Mouse (Mus musculus): Measurements from ENCODE around the gene Kdsr. TPM values are rescaled to one million over a fixed set of nuclear protein-coding genes. Genes with fewer than 3 reads are reported as not detected.
"Not testable (repeated sequence)": the region's sequence is repeated elsewhere in the genome, so short reads cannot be mapped to it uniquely, and the experiment has no call there.

The Kdsr gene
- polyA plus RNA-seq, 1 experiment = 0.02 TPM

GRCm38 (mm10) chr1:106748555-106749315 lies 10.8 kb downstream of the Kdsr start:
- H3K4me3 ChIP-seq (replicated peaks) = no peak overlapping the region
- no peaks in the 10 kb centered on the region for H3K9me3 ChIP-seq (ENCODE audit: control insufficient read depth, low read length)
- H3K36me3 ChIP-seq (ENCODE audit: control insufficient read depth) = peaks cover 13% of the 10 kb centered on the region
- TF ChIP-seq GATA1 (IDR thresholded peaks at IDR 0.05; ENCODE audit: low read length) (no peak), TAL1 (IDR thresholded peaks at IDR 0.05; ENCODE audit: low read length) (no peak)
- H3K4me1 ChIP-seq (ENCODE audit: control insufficient read depth) = no peaks in the 10 kb centered on the region
- no peaks in the 10 kb centered on the region for H3K27me3 ChIP-seq (ENCODE audit: control insufficient read depth)

DNA sequence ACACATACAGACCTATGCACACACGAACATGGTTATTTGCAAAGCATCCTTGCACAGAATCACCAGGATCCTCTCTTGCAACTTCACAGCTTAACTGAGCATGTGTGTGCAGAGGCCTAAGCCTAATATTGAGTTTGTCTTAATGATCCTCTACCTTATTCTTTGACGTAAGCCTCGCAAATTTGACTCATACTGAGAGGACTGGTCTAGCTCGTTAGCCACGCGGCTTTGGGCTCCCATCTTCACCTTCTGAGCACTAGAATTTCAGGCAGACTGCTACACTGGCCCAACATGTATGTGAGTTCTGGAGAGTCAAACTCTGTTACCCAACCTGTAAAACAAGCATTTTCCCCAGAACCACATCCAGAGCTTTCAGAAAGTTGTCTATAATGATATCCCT lies 16.5 kb downstream of the Kdsr start:
- H3K27me3 ChIP-seq (ENCODE audit: control insufficient read depth) = no peaks in the 10 kb centered on the region
- no peak overlapping the region for H3K4me3 ChIP-seq (replicated peaks)
- H3K9me3 ChIP-seq (ENCODE audit: control insufficient read depth, low read length) = no peaks in the 10 kb centered on the region
- TF ChIP-seq GATA1 (IDR thresholded peaks at IDR 0.05; ENCODE audit: low read length) (no peak), TAL1 (IDR thresholded peaks at IDR 0.05; ENCODE audit: low read length) (no peak)
- no peaks in the 10 kb centered on the region for H3K4me1 ChIP-seq (ENCODE audit: control insufficient read depth)
- H3K36me3 ChIP-seq (ENCODE audit: control insufficient read depth) = peaks cover 15% of the 10 kb centered on the region

GRCm38 (mm10) chr1:106740735-106741134 lies 18.8 kb downstream of the Kdsr start:
- no peaks in the 10 kb centered on the region for H3K9me3 ChIP-seq (ENCODE audit: control insufficient read depth, low read length)
- TF ChIP-seq TAL1 (IDR thresholded peaks at IDR 0.05; ENCODE audit: low read length) = no peak
- peaks cover 6% of the 10 kb centered on the region for H3K36me3 ChIP-seq (ENCODE audit: control insufficient read depth)
- H3K27me3 ChIP-seq (ENCODE audit: control insufficient read depth) = no peaks in the 10 kb centered on the region
- H3K4me1 ChIP-seq (ENCODE audit: control insufficient read depth) = no peaks in the 10 kb centered on the region
- no peak overlapping the region for H3K4me3 ChIP-seq (replicated peaks)

GRCm38 (mm10) chr1:106739810-106740209 lies 19.7 kb downstream of the Kdsr start:
- H3K4me1 ChIP-seq (ENCODE audit: control insufficient read depth) = no peaks in the 10 kb centered on the region
- H3K36me3 ChIP-seq (ENCODE audit: control insufficient read depth) = peaks cover 6% of the 10 kb centered on the region
- H3K9me3 ChIP-seq (ENCODE audit: control insufficient read depth, low read length) = no peaks in the 10 kb centered on the region
- TF ChIP-seq GATA1 (IDR thresholded peaks at IDR 0.05; ENCODE audit: low read length) (no peak), TAL1 (IDR thresholded peaks at IDR 0.05; ENCODE audit: low read length) (no peak)
- no peak overlapping the region for H3K4me3 ChIP-seq (replicated peaks)
- H3K27me3 ChIP-seq (ENCODE audit: control insufficient read depth) = no peaks in the 10 kb centered on the region

DNA sequence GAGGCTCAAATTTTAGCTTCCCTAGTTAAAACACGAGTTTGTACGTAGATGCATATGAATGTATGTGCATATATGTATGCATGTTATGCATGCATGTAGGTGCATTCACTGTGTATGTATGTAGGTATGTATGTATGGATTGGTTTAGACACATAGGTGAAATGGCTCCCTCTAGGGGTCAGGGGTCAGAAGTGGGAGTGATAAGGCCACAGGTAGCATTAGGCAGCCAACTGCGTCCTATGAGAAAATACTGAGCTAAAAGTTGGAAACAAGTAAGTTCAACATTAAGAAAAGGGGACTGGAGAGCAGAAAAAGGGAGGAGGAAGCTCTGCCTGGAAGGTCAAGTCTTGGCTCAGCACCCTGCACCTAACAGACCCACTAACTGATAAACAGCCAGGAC lies 21.4 kb downstream of the Kdsr start:
- Histone ChIP-seq H3K4me1 (ENCODE audit: control insufficient read depth) (no peaks in the 10 kb centered on the region), H3K4me3 (replicated peaks) (no peak overlapping the region), H3K36me3 (ENCODE audit: control insufficient read depth) (peaks cover 12% of the 10 kb centered on the region), H3K27me3 (ENCODE audit: control insufficient read depth) (no peaks in the 10 kb centered on the region), H3K9me3 (ENCODE audit: control insufficient read depth, low read length) (no peaks in the 10 kb centered on the region)
- TF ChIP-seq GATA1 (IDR thresholded peaks at IDR 0.05; ENCODE audit: low read length) (no peak), TAL1 (IDR thresholded peaks at IDR 0.05; ENCODE audit: low read length) (no peak)

DNA sequence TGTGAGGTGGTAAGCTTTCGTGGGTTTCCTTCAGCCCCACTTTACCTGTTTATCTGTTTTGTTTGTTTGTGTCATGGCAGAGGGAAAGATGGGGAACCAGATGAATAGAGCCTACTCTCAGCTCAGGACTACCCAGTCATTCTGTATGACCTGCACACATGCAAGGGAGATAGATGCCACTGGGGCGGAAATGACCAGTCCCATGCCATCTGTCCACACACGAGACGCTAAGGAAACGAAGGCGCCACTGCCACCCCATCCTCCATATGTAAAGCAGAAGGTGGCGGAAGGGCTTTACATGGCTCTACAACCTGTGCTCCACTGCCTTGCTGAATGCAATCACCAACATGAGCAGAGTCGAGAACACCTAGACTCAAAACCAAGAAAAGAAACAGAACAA lies 23.3 kb downstream of the Kdsr start:
- H3K4me3 ChIP-seq (replicated peaks) = no peak overlapping the region
- peaks cover 12% of the 10 kb centered on the region for H3K36me3 ChIP-seq (ENCODE audit: control insufficient read depth)
- TF ChIP-seq TAL1 (IDR thresholded peaks at IDR 0.05; ENCODE audit: low read length) (no peak), GATA1 (IDR thresholded peaks at IDR 0.05; ENCODE audit: low read length) (no peak)
- no peaks in the 10 kb centered on the region for H3K27me3 ChIP-seq (ENCODE audit: control insufficient read depth)
- no peaks in the 10 kb centered on the region for H3K9me3 ChIP-seq (ENCODE audit: control insufficient read depth, low read length)
- H3K4me1 ChIP-seq (ENCODE audit: control insufficient read depth) = no peaks in the 10 kb centered on the region

DNA sequence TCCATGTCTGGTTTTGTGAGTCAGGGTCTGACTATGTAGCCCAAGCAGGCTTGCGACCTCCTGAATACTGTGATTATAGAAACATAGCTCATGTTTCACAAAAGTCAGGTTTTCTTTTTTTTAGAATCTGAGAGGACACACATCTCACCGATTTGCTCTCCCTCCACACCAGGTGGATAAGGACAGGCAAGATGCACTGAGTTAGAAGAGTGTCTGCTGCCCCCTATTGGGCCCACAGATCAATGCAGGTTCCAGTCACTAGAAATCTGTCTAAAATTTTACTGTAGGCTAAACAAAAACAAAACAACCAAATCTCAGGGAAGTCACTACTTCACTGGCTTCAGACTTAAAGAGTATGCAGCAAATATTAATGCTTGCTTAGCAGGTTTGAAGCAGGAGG lies 23.9 kb downstream of the Kdsr start:
- no peaks in the 10 kb centered on the region for H3K27me3 ChIP-seq (ENCODE audit: control insufficient read depth)

DNA sequence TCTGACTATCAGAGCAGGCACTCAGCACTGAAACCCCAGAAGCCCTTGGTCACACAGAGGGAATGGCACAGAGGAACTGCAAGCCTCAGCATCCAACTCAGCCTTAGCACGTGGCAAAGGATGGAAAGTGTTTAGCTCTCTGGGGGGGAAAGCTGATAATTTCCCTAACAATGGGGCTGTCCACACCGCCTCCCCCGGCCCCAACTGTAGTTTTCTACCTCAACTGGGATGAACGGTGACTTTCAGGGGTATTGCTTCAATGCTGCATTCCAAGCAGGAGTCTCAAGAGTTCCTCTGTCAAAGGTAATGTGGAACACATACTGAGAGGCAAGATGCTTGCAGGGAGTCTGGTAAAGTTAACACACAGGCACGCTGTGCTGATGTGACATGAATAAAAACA lies 37.5 kb downstream of the Kdsr start:
- Histone ChIP-seq H3K4me1 (ENCODE audit: control insufficient read depth) (no peaks in the 10 kb centered on the region), H3K4me3 (replicated peaks) (no peak overlapping the region), H3K27me3 (ENCODE audit: control insufficient read depth) (no peaks in the 10 kb centered on the region), H3K9me3 (ENCODE audit: control insufficient read depth, low read length) (no peaks in the 10 kb centered on the region), H3K36me3 (ENCODE audit: control insufficient read depth) (no peaks in the 10 kb centered on the region)
- TF ChIP-seq GATA1 (IDR thresholded peaks at IDR 0.05; ENCODE audit: low read length) (no peak), TAL1 (IDR thresholded peaks at IDR 0.05; ENCODE audit: low read length) (no peak)

More for the DNA sequence above, 23.9 kb downstream of the Kdsr start:
- Histone ChIP-seq H3K9me3 (ENCODE audit: control insufficient read depth, low read length) (no peaks in the 10 kb centered on the region), H3K4me3 (replicated peaks) (no peak overlapping the region), H3K4me1 (ENCODE audit: control insufficient read depth) (no peaks in the 10 kb centered on the region), H3K36me3 (ENCODE audit: control insufficient read depth) (peaks cover 12% of the 10 kb centered on the region)
- TF ChIP-seq TAL1 (IDR thresholded peaks at IDR 0.05; ENCODE audit: low read length) (no peak), GATA1 (IDR thresholded peaks at IDR 0.05; ENCODE audit: low read length) (no peak)

DNA sequence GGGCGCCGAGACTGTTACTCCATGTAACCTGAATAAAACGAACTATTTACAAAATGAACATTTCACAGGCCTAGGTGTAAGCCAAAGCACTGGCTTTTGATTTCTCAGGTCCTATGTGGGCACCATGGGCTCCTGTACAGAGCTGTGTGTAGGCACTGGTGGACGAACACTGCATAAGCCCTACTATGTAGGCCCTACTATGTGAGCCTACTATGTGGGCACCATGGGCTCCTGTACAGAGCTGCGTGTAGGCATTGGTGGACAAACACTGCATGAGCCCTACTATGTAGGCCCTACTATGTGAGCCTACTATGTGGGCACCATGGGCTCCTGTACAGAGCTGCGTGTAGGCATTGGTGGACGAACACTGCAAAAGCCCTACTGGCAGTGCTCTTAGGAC lies 41.8 kb downstream of the Kdsr start:
- H3K4me3 ChIP-seq (replicated peaks); H3K9me3 ChIP-seq (ENCODE audit: control insufficient read depth, low read length); H3K36me3 ChIP-seq (ENCODE audit: control insufficient read depth): not testable (repeated sequence)
- Histone ChIP-seq H3K4me1 (ENCODE audit: control insufficient read depth) (peaks cover 20% of the 10 kb centered on the region), H3K27me3 (ENCODE audit: control insufficient read depth) (peaks cover 28% of the 10 kb centered on the region)

DNA sequence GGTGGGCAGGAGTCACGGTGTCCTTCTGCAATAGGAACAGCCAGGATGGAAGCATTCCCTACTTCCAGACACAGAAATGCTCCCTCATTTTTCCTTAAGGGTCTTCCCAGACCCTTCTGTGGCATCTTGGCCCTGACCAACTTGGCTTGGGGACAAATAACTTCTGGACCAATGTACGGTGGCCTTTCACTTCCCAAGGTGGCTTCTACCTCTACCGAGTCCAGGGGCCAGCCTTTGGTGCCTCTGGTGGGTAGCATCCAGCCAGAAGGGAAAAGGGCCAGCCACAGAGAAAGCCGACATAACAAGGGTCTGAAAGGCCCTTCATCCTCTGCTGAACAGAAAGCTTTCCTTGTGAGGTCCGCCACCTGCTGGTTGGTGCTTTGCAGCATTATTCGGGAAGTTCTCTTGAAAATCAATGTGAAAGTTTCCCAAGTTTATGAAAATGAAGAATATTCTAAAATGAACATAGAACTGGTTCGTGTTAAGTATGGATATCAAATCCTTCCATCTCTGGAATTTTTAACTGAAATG lies 42.4 kb downstream of the Kdsr start:
- Histone ChIP-seq H3K27me3 (ENCODE audit: control insufficient read depth) (peaks cover 34% of the 10 kb centered on the region), H3K4me3 (replicated peaks) (no peak overlapping the region), H3K4me1 (ENCODE audit: control insufficient read depth) (peaks cover 20% of the 10 kb centered on the region), H3K36me3 (ENCODE audit: control insufficient read depth) (no peaks in the 10 kb centered on the region), H3K9me3 (ENCODE audit: control insufficient read depth, low read length) (peaks cover 3% of the 10 kb centered on the region; the same call in 1 of the 2 replicates)
- TF ChIP-seq GATA1 (IDR thresholded peaks at IDR 0.05; ENCODE audit: low read length) (no peak), TAL1 (IDR thresholded peaks at IDR 0.05; ENCODE audit: low read length) (no peak)
